Mouse (Mus musculus): Measurements from ENCODE around the gene Trim58. TPM values are rescaled to one million over a fixed set of nuclear protein-coding genes. Genes with fewer than 3 reads are reported as not detected.

The Trim58 gene
- polyA plus RNA-seq (2015; fragmentation: Nextera tagmentation; extraction: Ambion mirVana), result not detected in 2 replicates

GRCm38 (mm10) chr11:58640272-58640867 is at the start of gene Trim58:
Trim58 (plus strand) TSS chr11:58640465.

GRCm38 (mm10) chr11:58594814-58595213 is 45.5 kb upstream of the Trim58 start, which contains the start of gene Olfr324:
Olfr324 (plus strand) TSS chr11:58595114.

GRCm38 (mm10) chr11:58615975-58616374 is 24.3 kb upstream of the Trim58 start, which contains the start of gene 2210407C18Rik:
2210407C18Rik (minus strand) TSS chr11:58616075.

GRCm38 (mm10) chr11:58630401-58630800 is 9.9 kb upstream of the Trim58 start, which contains the start of gene Olfr323:
Olfr323 (minus strand) TSS chr11:58630501.

GRCm38 (mm10) chr11:58658596-58658995 is 18.3 kb downstream of the Trim58 start, which contains the start of gene Olfr322:
Olfr322 (plus strand) TSS chr11:58658782.

GRCm38 (mm10) chr11:58680799-58681198 is 40.5 kb downstream of the Trim58 start, which contains the start of gene Olfr320:
Olfr320 (plus strand) TSS chr11:58681099.

GRCm38 (mm10) chr11:58698862-58699261 is 58.6 kb downstream of the Trim58 start, which contains the start of gene Olfr319:
Olfr319 (plus strand) TSS chr11:58699162.

Other genes starting within 250 kb of the Trim58 start
- not detected in 2 replicates for gene 1810065E05Rik, start 219.4 kb upstream of the Trim58 start, polyA plus RNA-seq (2015; fragmentation: Nextera tagmentation; extraction: Ambion mirVana)
- gene Gm12253, start 207.9 kb upstream of the Trim58 start, polyA plus RNA-seq (2015; fragmentation: Nextera tagmentation; extraction: Ambion mirVana), result not detected in 2 replicates
- not detected in 2 replicates for gene Lypd9, start 187.5 kb upstream of the Trim58 start, polyA plus RNA-seq (2015; fragmentation: Nextera tagmentation; extraction: Ambion mirVana)
- gene Olfr30, start 178.2 kb upstream of the Trim58 start, polyA plus RNA-seq (2015; fragmentation: Nextera tagmentation; extraction: Ambion mirVana), result not detected in 2 replicates
- not detected in 2 replicates for gene Olfr332, start 147.9 kb upstream of the Trim58 start, polyA plus RNA-seq (2015; fragmentation: Nextera tagmentation; extraction: Ambion mirVana)
- not detected in 2 replicates for gene Olfr331, start 137.9 kb upstream of the Trim58 start, polyA plus RNA-seq (2015; fragmentation: Nextera tagmentation; extraction: Ambion mirVana)
- gene Olfr330, start 105.6 kb upstream of the Trim58 start, polyA plus RNA-seq (2015; fragmentation: Nextera tagmentation; extraction: Ambion mirVana), result not detected in 2 replicates
- gene Olfr329-ps, start 94.0 kb upstream of the Trim58 start, polyA plus RNA-seq (2015; fragmentation: Nextera tagmentation; extraction: Ambion mirVana), result 0.12 TPM in 1 of 2 replicates, not detected in the other
- not detected in 2 replicates for gene Olfr328, start 84.8 kb upstream of the Trim58 start, polyA plus RNA-seq (2015; fragmentation: Nextera tagmentation; extraction: Ambion mirVana)
- gene Olfr224, start 69.9 kb upstream of the Trim58 start, polyA plus RNA-seq (2015; fragmentation: Nextera tagmentation; extraction: Ambion mirVana), result not detected in 2 replicates
- gene Olfr325, start 62.7 kb upstream of the Trim58 start, polyA plus RNA-seq (2015; fragmentation: Nextera tagmentation; extraction: Ambion mirVana), result not detected in 2 replicates
- not detected in 2 replicates for gene Olfr324, start 45.4 kb upstream of the Trim58 start, polyA plus RNA-seq (2015; fragmentation: Nextera tagmentation; extraction: Ambion mirVana)
- gene 2210407C18Rik, start 24.4 kb upstream of the Trim58 start, polyA plus RNA-seq (2015; fragmentation: Nextera tagmentation; extraction: Ambion mirVana), result not detected in 2 replicates
- not detected in 2 replicates for gene Olfr323, start 10.0 kb upstream of the Trim58 start, polyA plus RNA-seq (2015; fragmentation: Nextera tagmentation; extraction: Ambion mirVana)
- gene Olfr322, start 18.3 kb downstream of the Trim58 start, polyA plus RNA-seq (2015; fragmentation: Nextera tagmentation; extraction: Ambion mirVana), result not detected in 2 replicates
- not detected in 2 replicates for gene Olfr320, start 40.6 kb downstream of the Trim58 start, polyA plus RNA-seq (2015; fragmentation: Nextera tagmentation; extraction: Ambion mirVana)
- not detected in 2 replicates for gene Olfr319, start 58.7 kb downstream of the Trim58 start, polyA plus RNA-seq (2015; fragmentation: Nextera tagmentation; extraction: Ambion mirVana)
- not detected in 2 replicates for gene Olfr318, start 83.5 kb downstream of the Trim58 start, polyA plus RNA-seq (2015; fragmentation: Nextera tagmentation; extraction: Ambion mirVana)
- not detected in 2 replicates for gene Olfr317, start 98.7 kb downstream of the Trim58 start, polyA plus RNA-seq (2015; fragmentation: Nextera tagmentation; extraction: Ambion mirVana)
- gene Olfr316, start 112.3 kb downstream of the Trim58 start, polyA plus RNA-seq (2015; fragmentation: Nextera tagmentation; extraction: Ambion mirVana), result not detected in 2 replicates
- gene Olfr315, start 132.7 kb downstream of the Trim58 start, polyA plus RNA-seq (2015; fragmentation: Nextera tagmentation; extraction: Ambion mirVana), result not detected in 2 replicates
- gene Olfr314, start 142.5 kb downstream of the Trim58 start, polyA plus RNA-seq (2015; fragmentation: Nextera tagmentation; extraction: Ambion mirVana), result not detected in 2 replicates
- gene Fam183b, start 161.5 kb downstream of the Trim58 start, polyA plus RNA-seq (2015; fragmentation: Nextera tagmentation; extraction: Ambion mirVana), result 1.3 and 1.9 TPM in 2 replicates
- gene Olfr313, start 174.5 kb downstream of the Trim58 start, polyA plus RNA-seq (2015; fragmentation: Nextera tagmentation; extraction: Ambion mirVana), result not detected in 2 replicates
- not detected in 2 replicates for gene Olfr312, start 188.8 kb downstream of the Trim58 start, polyA plus RNA-seq (2015; fragmentation: Nextera tagmentation; extraction: Ambion mirVana)
- not detected in 2 replicates for gene Olfr311, start 198.8 kb downstream of the Trim58 start, polyA plus RNA-seq (2015; fragmentation: Nextera tagmentation; extraction: Ambion mirVana)
- gene Gm12258, start 206.7 kb downstream of the Trim58 start, polyA plus RNA-seq (2015; fragmentation: Nextera tagmentation; extraction: Ambion mirVana), result 2.0 TPM in 2 replicates
- 2.0 and 2.2 TPM in 2 replicates for gene 2810021J22Rik, start 226.8 kb downstream of the Trim58 start, polyA plus RNA-seq (2015; fragmentation: Nextera tagmentation; extraction: Ambion mirVana)